Mouse (Mus musculus) Muller cell, postnatal 12 days (primary cell): ENCODE measurements around the gene Aldh3b1.
"Not testable (repeated sequence)": the region's sequence is repeated elsewhere in the genome, so short reads cannot be mapped to it uniquely, and the experiment has no call there.

Experiments
- DNase-seq: peaks from one replicate; pipeline ENCODE4 v3.0.0-alpha.2; 2015; ENCODE audit errors: inconsistent ontology term

The Aldh3b1 gene

DNA sequence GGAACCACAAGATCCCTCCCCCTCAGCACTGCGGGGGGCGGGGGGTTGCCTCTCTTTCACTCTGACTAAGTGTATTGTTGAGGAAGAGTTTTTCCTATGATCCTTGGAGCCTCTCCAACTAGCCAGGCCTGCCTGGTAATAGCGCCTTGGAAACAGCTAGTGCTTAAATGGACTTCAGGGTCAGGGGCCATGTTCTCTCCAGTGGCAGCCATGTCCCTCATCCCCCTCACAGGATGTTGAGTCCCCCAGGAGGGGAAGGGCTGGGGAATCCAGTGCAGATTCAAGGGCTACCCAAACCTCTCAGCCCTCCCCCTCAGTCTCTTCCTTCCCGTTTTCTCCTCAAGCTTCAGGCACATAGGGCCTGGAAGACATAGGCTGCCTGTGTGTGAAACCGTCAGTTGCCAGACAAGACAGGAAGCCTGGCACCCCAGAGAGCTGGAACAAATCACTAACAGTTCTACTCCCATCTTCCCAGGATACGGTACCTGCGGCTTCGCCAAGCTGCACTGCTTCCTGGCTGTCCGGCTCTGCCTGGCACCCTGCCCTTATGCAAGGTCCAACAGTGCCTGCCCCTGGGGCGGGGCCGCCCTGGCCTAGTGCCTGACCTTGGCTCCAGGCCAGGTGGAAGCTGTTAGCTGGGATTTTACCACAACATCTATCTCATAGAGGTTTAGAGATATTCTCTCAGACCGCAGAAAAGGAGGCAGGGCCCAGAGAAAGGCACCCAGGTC lies at the start of gene Aldh3b1:
Gene Aldh3b1, minus strand, starts transcription at position 598 of the 731 bp plus-strand sequence.
- DNase-seq, result peak; percentile 86

- no peak for DNase-seq
Measured at GRCm38 (mm10) chr19:3975866-3976265, 46.3 kb upstream of the Aldh3b1 start.

GRCm38 (mm10) chr19:3974608-3975007 lies 45.0 kb upstream of the Aldh3b1 start:
- not testable (repeated sequence) for DNase-seq

GRCm38 (mm10) chr19:3972229-3972628 lies 42.6 kb upstream of the Aldh3b1 start, which contains the start of gene Aldh3b2:
Gene Aldh3b2, plus strand, starts transcription at chr19:3972328.
- DNase-seq, result no peak

DNA sequence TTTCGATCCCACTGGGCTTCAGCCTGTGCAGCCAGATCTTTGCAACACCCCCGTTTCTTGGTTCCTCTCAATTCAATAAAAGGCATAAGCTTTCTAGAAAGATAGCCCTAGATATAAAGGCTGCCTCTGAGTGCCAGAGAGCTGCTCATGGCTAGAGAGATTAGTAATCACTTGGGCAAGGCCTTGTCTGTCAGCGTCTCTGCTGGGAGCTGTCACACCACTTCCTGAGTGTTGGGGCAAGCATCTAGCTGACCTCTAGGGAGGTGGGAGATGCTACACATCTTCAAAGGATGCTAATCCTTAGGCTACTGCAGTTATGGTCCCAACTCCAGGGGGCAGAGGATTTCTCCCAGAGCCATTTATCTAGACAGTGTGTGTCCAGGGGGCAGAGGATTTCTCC lies 37.6 kb upstream of the Aldh3b1 start:
- no peak for DNase-seq

DNA sequence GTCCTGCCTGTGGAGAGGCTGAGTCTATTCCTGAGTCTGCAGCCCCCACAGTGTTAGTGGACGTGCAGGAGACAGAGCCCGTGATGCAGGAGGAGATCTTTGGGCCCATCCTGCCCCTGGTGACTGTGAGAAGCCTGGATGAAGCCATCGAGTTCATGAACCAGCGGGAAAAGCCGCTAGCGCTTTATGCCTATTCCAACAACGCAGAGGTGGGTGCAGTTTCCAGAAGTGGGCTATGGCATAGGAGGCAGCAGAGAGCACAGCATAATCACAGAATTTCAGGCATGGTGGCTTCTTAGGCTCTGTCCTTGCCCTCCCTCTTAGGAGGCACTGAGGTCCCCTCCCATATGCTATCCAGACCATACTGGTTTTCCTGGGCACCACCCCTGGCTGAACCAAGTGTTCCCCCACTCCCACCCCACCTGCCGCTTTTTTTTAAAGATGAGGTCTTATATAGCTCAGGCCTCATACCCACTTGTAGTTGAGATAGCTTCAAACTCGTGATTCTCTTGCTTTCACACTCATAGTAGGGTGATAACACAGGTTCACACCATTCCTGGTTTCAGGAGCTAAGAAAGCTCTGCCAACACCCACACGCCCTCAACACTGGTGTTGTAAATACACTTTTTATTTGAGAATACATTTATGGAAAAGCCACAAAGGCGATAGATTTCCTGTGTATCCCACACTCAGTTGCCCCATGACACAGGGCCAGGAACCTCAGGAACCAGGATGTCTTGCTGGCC lies 36.9 kb upstream of the Aldh3b1 start:
- no peak for DNase-seq

DNA sequence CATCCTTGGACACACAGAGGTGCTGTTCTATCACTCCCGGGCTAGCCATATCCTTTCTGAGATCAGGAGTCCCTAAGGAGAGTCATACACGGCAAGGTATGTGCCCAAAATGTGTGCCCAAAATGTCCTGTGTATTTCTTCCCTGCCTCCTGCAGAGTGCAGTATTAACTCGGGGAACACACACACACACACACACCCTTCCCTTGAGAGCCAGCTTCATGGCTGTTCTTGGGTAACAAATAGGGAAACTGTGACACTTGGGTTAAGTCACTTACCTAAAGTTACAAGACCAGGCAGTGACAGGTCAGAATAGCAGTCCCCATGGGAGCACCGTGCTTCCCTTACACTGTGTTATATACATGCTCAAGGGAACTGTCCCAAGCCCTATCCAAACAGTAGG lies 34.4 kb upstream of the Aldh3b1 start:
- DNase-seq, result no peak

DNA sequence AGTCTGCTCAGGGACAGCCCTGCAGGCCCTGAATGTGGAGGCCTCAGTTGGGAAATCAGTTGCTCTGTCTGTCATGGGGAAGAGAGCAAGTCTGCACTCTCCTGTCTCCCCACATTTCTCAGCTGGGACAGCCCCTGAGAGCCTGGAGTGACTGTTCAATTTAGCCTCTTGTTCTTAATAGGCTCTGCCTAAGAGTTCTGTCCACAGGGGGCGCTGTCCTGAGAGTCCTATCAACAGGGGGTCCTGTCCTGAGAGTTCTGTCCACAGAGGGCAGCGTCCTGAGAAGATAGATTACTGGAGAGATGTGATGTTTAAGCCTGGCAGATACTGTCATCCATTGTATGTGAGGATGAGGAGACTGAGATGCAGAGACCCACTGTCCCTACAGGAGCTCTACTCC lies 32.9 kb upstream of the Aldh3b1 start:
- DNase-seq, result no peak

GRCm38 (mm10) chr19:3961805-3962204 lies 32.2 kb upstream of the Aldh3b1 start:
- not testable (repeated sequence) for DNase-seq

GRCm38 (mm10) chr19:3960211-3960610 lies 30.6 kb upstream of the Aldh3b1 start:
- DNase-seq, result no peak

- no peak for DNase-seq
Measured at GRCm38 (mm10) chr19:3959030-3959429, 29.4 kb upstream of the Aldh3b1 start.

- DNase-seq, result no peak
Measured at GRCm38 (mm10) chr19:3958470-3958869, 28.9 kb upstream of the Aldh3b1 start, which contains the start of gene Aldh3b3. Gene Aldh3b3, plus strand, starts transcription at chr19:3958645.

DNA sequence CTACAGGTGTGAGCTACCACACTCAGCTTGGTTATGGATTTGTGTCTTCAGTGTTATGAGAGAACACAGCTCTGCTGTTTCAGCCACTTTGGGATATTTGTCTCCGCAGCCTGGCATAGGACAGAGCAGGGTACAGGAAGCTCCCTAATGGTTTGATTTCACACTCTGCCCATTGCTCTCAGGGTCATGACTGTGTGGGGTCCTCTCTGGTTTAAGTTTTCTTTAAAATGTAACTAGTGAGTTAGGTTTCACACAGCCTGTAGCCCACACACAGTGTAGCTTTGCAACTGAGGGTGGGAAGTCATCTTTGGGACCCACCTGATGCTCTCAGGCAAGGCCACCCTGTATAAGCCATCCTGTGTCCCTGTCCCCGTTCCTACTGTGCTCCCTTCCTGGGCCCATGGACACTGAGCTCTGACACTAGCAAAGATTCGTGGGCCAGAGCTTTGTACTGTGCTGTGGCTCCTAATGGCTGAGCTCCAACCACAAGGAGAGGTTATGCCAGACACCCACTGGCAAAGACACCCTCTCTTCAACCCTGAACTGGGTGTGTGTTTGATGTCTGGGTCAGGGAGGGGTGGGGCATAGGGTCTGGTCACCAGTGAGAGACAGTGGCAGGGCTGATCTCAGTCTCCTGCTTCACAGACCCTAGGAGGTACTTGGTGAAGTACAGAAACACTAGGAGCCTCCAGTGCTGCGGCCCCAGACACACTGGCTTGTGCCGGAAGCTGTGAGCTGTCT lies 27.9 kb upstream of the Aldh3b1 start:
- not testable (repeated sequence) for DNase-seq

GRCm38 (mm10) chr19:3955804-3956203 lies 26.2 kb upstream of the Aldh3b1 start:
- DNase-seq, result no peak

DNA sequence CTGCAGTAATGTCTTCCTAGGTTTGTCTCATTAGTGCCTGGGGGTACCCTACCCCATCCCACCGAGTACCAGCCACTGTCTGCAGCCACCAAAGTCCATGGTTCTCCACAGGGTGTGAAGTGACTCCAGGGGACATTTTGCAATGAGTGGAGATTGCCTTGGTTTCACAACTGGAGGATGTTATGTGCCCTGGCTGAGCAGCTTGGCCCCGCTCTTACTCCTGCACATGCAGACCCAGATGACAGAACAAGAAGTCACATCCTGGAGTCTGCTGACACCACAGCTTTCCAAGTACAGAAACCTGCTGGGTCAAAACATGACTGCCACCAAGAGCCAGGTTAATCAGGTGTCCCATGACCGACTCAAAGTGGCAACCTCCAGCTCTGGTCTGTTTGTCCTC lies 25.4 kb upstream of the Aldh3b1 start:
- no peak for DNase-seq

DNA sequence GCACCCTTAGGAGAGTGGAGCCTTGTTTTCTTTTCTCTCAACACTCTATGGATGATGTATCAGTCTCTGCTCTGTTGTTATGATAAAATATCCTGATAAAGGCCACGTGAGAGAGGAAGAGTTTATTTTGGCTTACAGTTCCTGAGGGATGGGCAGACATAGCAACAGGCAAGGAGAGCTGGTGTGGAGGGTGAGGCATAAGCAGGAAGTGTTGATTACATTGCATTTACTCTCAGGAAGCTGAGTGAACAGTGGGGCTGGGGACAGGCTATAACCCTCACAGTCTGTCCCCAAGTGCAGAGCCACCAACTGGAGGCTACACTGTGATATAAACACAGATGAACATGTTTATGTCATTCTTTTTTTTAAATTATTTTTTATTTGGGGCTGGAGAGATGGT lies 22.5 kb upstream of the Aldh3b1 start:
- DNase-seq, result no peak

DNA sequence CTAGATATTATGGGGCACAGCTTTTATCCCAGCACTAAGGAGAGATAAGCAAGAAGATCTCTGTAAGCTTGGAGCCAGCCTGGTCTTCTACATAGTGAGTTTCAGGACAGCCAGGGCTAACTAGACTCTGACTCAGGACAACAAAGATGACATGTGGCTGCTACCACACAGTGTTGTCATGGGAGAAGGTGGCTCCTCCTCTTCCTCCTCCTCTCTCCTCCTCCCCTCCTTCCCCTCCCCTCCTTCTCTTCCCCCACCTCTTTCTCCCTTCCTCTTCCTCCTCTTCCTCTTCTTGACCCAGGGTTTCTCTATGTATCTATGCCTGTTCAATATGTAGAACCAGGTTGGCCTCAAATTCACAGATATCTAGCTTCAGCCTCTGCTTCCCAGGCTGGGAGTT lies 21.9 kb upstream of the Aldh3b1 start:
- no peak for DNase-seq

DNA sequence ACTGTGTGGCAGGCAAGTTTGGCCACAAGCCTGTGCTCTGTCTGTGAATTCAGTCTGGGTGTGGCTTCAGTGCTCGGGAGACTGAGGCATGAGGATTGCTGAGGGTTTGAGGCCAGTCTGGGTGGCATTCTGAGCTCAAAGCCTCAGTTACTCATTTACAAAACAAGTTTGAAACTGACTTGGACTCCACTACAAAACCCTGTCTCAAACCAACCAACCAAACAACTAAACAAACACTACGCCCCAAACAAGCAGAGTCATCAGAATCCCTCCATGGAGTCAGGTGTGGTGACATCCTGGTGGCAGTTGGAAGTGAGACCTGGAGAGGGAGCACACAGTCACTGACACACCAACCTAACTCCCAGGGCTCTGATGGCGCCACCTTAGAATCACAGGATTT lies 20.7 kb upstream of the Aldh3b1 start:
- no peak for DNase-seq

GRCm38 (mm10) chr19:3948546-3948945 lies 18.9 kb upstream of the Aldh3b1 start:
- no peak for DNase-seq

- no peak for DNase-seq
Measured at GRCm38 (mm10) chr19:3947813-3948212, 18.2 kb upstream of the Aldh3b1 start.

GRCm38 (mm10) chr19:3946715-3947114 lies 17.1 kb upstream of the Aldh3b1 start:
- DNase-seq, result peak; percentile 36

GRCm38 (mm10) chr19:3945872-3946564 lies 16.4 kb upstream of the Aldh3b1 start:
- DNase-seq, result no peak
